Mouse (Mus musculus): ENCODE measurements around the gene Scaf1. TPM values are rescaled to one million over a fixed set of nuclear protein-coding genes. Genes with fewer than 3 reads are reported as not detected.

Gene Scaf1
- polyA plus RNA-seq, 1 experiment, result 73.0 TPM

DNA sequence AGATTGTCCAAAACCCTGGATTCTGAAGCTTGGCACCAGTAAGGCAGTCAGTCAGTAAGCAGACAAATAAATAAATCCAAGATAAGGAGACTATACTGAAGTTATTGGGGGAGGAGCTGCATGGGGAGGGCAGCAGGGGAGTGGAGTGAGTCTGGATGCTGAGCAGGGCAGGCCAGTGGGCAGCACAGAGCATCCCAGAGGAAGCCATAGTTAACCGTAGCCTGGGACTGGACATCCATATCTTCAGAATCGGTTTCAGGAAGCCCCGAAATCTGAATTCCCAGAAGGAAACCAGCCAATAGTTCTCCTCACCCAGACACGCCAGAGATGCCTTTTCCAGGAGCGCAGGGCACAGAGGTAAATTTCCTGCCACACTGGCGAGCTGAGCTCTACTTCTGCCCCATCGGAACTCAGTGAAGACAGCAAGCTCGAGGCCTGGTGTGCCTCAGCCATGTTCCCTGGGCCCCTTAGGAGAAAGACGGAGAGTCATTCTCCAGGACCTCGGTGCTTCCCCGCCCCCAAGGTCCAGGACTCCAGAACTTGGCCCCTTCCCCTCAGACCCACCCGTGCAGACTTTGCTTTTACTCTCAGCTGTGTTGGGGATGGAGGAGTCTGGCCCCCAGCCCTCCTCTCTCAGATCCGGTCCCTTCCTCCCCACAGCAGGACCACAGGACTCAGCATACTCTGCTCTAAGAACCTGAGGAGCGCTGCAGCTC lies 42.6 kb downstream of the Scaf1 start:
- TF ChIP-seq POLR2A (IDR thresholded peaks at IDR 0.05; ENCODE audit: low read depth, low read length) (no peak), CTCF (IDR thresholded peaks at IDR 0.05; ENCODE audit: extremely low read depth, insufficient read length, insufficient replicate concordance, low read depth, low read length) (no peak)
- H3K27ac ChIP-seq (ENCODE audit: insufficient read depth, low read depth, low read length), result no peak overlapping the region
- H3K27me3 ChIP-seq (ENCODE audit: control insufficient read depth, insufficient read depth, low read length), result no peaks in the 10 kb centered on the region
- 47% methylated on average over 14 of the region's 14 CpGs for WGBS
- H3K4me3 ChIP-seq (ENCODE audit: low read depth, low read length), result peak overlapping the region; percentile 5; the same call in 1 of the 2 replicates
- peaks cover 15% of the 10 kb centered on the region for H3K36me3 ChIP-seq (ENCODE audit: control insufficient read depth, insufficient read depth, low read length)
- H3K4me1 ChIP-seq (ENCODE audit: control insufficient read depth, insufficient read depth, insufficient read length, low read length), result peaks cover 5% of the 10 kb centered on the region

GRCm38 (mm10) chr7:44971142-44971541 lies 45.0 kb downstream of the Scaf1 start:
- WGBS, result 45% methylated on average over 7 of the region's 7 CpGs
- Histone ChIP-seq H3K27ac (ENCODE audit: insufficient read depth, low read depth, low read length) (no peak overlapping the region), H3K36me3 (ENCODE audit: control insufficient read depth, insufficient read depth, low read length) (no peaks in the 10 kb centered on the region), H3K27me3 (ENCODE audit: control insufficient read depth, insufficient read depth, low read length) (no peaks in the 10 kb centered on the region), H3K4me1 (ENCODE audit: control insufficient read depth, insufficient read depth, insufficient read length, low read length) (peaks cover 5% of the 10 kb centered on the region), H3K4me3 (ENCODE audit: low read depth, low read length) (no peak overlapping the region)
- TF ChIP-seq CTCF (IDR thresholded peaks at IDR 0.05; ENCODE audit: extremely low read depth, insufficient read length, insufficient replicate concordance, low read depth, low read length) (no peak), POLR2A (IDR thresholded peaks at IDR 0.05; ENCODE audit: low read depth, low read length) (no peak)

DNA sequence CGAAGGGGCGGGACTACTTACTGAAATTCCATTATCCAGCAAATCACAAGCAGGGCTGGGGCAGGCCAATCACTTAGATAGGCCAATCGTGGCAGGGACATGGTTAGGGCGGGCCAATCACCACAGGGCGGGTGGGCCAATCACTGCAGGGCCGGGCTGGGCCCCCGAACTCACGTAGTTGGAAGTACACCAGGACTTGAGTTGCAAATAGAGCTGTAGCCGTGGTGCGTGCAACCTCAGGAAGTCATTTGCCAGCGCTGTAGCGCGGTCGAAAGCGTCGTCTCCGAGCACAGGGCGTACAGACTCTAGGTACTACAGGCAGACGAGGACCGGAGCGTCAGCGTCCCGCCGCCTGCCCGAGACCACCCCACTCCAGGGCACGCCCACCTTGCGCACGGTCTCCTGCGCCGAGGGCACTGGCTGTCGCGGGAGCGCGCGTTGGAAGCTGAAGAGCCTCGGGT lies 45.9 kb downstream of the Scaf1 start:
- Histone ChIP-seq H3K4me3 (ENCODE audit: low read depth, low read length) (peak overlapping the region; percentile 80), H3K27ac (ENCODE audit: insufficient read depth, low read depth, low read length) (peak overlapping the region; percentile 24; the same call in 1 of the 2 replicates), H3K27me3 (ENCODE audit: control insufficient read depth, insufficient read depth, low read length) (no peaks in the 10 kb centered on the region), H3K4me1 (ENCODE audit: control insufficient read depth, insufficient read depth, insufficient read length, low read length) (peaks cover 5% of the 10 kb centered on the region), H3K36me3 (ENCODE audit: control insufficient read depth, insufficient read depth, low read length) (no peaks in the 10 kb centered on the region)
- WGBS, result 1% methylated on average over 36 of the region's 36 CpGs
- TF ChIP-seq CTCF (IDR thresholded peaks at IDR 0.05; ENCODE audit: extremely low read depth, insufficient read length, insufficient replicate concordance, low read depth, low read length) (no peak), POLR2A (IDR thresholded peaks at IDR 0.05; ENCODE audit: low read depth, low read length) (peak; percentile 38; the same call in 1 of the 2 replicates)

GRCm38 (mm10) chr7:44966638-44967037 lies 49.5 kb downstream of the Scaf1 start:
- TF ChIP-seq CTCF (IDR thresholded peaks at IDR 0.05; ENCODE audit: extremely low read depth, insufficient read length, insufficient replicate concordance, low read depth, low read length) (no peak), POLR2A (IDR thresholded peaks at IDR 0.05; ENCODE audit: low read depth, low read length) (no peak)
- 50% methylated on average over 15 of the region's 15 CpGs for WGBS
- Histone ChIP-seq H3K36me3 (ENCODE audit: control insufficient read depth, insufficient read depth, low read length) (no peaks in the 10 kb centered on the region), H3K27me3 (ENCODE audit: control insufficient read depth, insufficient read depth, low read length) (no peaks in the 10 kb centered on the region), H3K4me1 (ENCODE audit: control insufficient read depth, insufficient read depth, insufficient read length, low read length) (peaks cover 13% of the 10 kb centered on the region), H3K27ac (ENCODE audit: insufficient read depth, low read depth, low read length) (no peak overlapping the region), H3K4me3 (ENCODE audit: low read depth, low read length) (no peak overlapping the region)

- Histone ChIP-seq H3K4me3 (ENCODE audit: low read depth, low read length) (no peak overlapping the region), H3K36me3 (ENCODE audit: control insufficient read depth, insufficient read depth, low read length) (no peaks in the 10 kb centered on the region), H3K4me1 (ENCODE audit: control insufficient read depth, insufficient read depth, insufficient read length, low read length) (peaks cover 13% of the 10 kb centered on the region), H3K27me3 (ENCODE audit: control insufficient read depth, insufficient read depth, low read length) (no peaks in the 10 kb centered on the region), H3K27ac (ENCODE audit: insufficient read depth, low read depth, low read length) (no peak overlapping the region)
- TF ChIP-seq POLR2A (IDR thresholded peaks at IDR 0.05; ENCODE audit: low read depth, low read length), result no peak
- TF ChIP-seq CTCF (IDR thresholded peaks at IDR 0.05; ENCODE audit: extremely low read depth, insufficient read length, insufficient replicate concordance, low read depth, low read length), result no peak
- WGBS, result 57% methylated on average over 7 of the region's 7 CpGs
Observed at GRCm38 (mm10) chr7:44965975-44966374, 50.2 kb downstream of the Scaf1 start.

GRCm38 (mm10) chr7:44964990-44965389 lies 51.2 kb downstream of the Scaf1 start:
- Histone ChIP-seq H3K27me3 (ENCODE audit: control insufficient read depth, insufficient read depth, low read length) (no peaks in the 10 kb centered on the region), H3K36me3 (ENCODE audit: control insufficient read depth, insufficient read depth, low read length) (no peaks in the 10 kb centered on the region), H3K4me3 (ENCODE audit: low read depth, low read length) (no peak overlapping the region), H3K4me1 (ENCODE audit: control insufficient read depth, insufficient read depth, insufficient read length, low read length) (peaks cover 8% of the 10 kb centered on the region), H3K27ac (ENCODE audit: insufficient read depth, low read depth, low read length) (no peak overlapping the region)
- no peak for TF ChIP-seq CTCF (IDR thresholded peaks at IDR 0.05; ENCODE audit: extremely low read depth, insufficient read length, insufficient replicate concordance, low read depth, low read length)
- TF ChIP-seq POLR2A (IDR thresholded peaks at IDR 0.05; ENCODE audit: low read depth, low read length), result no peak
- 96% methylated on average over 13 of the region's 13 CpGs for whole genome bisulfite sequencing

DNA sequence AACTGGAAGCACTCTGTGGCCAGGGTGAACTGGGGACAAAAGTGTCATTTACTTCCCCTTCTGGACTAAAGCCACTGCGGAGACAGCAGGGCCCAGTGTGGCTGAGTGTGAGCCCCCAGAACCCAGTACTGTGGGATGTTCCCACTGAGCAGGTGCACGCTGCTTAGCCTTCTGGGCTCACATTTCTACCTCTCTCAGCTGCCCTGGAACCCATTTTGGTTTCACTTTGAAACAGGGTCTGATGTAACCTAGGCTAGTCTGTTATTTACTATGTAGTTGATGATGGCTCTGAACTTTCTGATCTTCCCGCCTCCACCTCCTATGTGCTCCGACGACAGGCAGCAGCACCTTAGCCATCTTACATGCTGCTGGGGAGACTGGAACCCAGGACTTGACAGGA lies 53.3 kb downstream of the Scaf1 start:
- 65% methylated on average over 5 of the region's 5 CpGs for WGBS
- Histone ChIP-seq H3K36me3 (ENCODE audit: control insufficient read depth, insufficient read depth, low read length) (no peaks in the 10 kb centered on the region), H3K4me3 (ENCODE audit: low read depth, low read length) (no peak overlapping the region), H3K4me1 (ENCODE audit: control insufficient read depth, insufficient read depth, insufficient read length, low read length) (peaks cover 8% of the 10 kb centered on the region), H3K27me3 (ENCODE audit: control insufficient read depth, insufficient read depth, low read length) (no peaks in the 10 kb centered on the region), H3K27ac (ENCODE audit: insufficient read depth, low read depth, low read length) (no peak overlapping the region)
- TF ChIP-seq CTCF (IDR thresholded peaks at IDR 0.05; ENCODE audit: extremely low read depth, insufficient read length, insufficient replicate concordance, low read depth, low read length) (no peak), POLR2A (IDR thresholded peaks at IDR 0.05; ENCODE audit: low read depth, low read length) (no peak)
